Mouse (Mus musculus) CH12.LX (cell line): ENCODE results near the gene Gm20388. TPM values are rescaled to one million over a fixed set of nuclear protein-coding genes. Genes with fewer than 3 reads are reported as not detected.

Experiments
- DNase-seq: peaks from one replicate; pipeline ENCODE4 v3.0.0-alpha.2; 2013; ENCODE audit errors: extremely low read depth
- H3K27ac ChIP-seq: 2 replicates; pipeline ENCODE4 v1.5.1; 2012; ENCODE audit warnings: low read depth, mild to moderate bottlenecking, control low read depth, moderate library complexity; ENCODE audit not compliant: insufficient read depth
- H3K27me3 ChIP-seq: replicated peaks from 2 replicates; pipeline ENCODE3; 2012; ENCODE audit warnings: inconsistent platforms
- H3K36me3 ChIP-seq, 2 experiments: replicated peaks in 1 of 2; 2 replicates each; pipeline versions ENCODE3 to v1.6.1; 2012; ENCODE audit warnings: inconsistent platforms in 1 of 2, low read length in 1 of 2, mild to moderate bottlenecking in 1 of 2, mixed read lengths in 1 of 2, moderate library complexity in 1 of 2; ENCODE audit not compliant: control insufficient read depth in 1 of 2, insufficient read depth in 1 of 2
- H3K4me1 ChIP-seq, 2 experiments: 2 replicates each; pipeline ENCODE4 v1.6.1; 2012; ENCODE audit warnings: inconsistent platforms in 1 of 2, moderate library complexity in 1 of 2; ENCODE audit not compliant: insufficient read depth in 2 of 2, control insufficient read depth in 1 of 2
- H3K4me2 ChIP-seq: 2 replicates; pipeline ENCODE4 v1.6.1; 2012; ENCODE audit warnings: low read depth, mild to moderate bottlenecking, control low read depth; ENCODE audit not compliant: poor library complexity, insufficient read depth, severe bottlenecking
- H3K4me3 ChIP-seq, 3 experiments: fragments of 150-350 bp in 1 of 3; sonication (generic) in 1 of 3; replicated peaks in 1 of 3; 2 replicates each; pipeline versions ENCODE3 to v1.5.1; 2011 to 2012; ENCODE audit warnings: low read depth in 2 of 3, low read length in 2 of 3, mild to moderate bottlenecking in 2 of 3, moderate library complexity in 2 of 3, control low read depth in 1 of 3, improper control_type of control experiment in 1 of 3, inconsistent platforms in 1 of 3, mixed read lengths in 1 of 3; ENCODE audit not compliant: poor library complexity in 1 of 3
- H3K79me2 ChIP-seq: replicated peaks from 2 replicates; pipeline ENCODE4 v1.6.1; 2012; ENCODE audit warnings: mild to moderate bottlenecking, moderate library complexity; ENCODE audit not compliant: control insufficient read depth, poor library complexity, insufficient read depth, severe bottlenecking; ENCODE audit errors: extremely low read depth
- H3K9ac ChIP-seq: 2 replicates; pipeline ENCODE4 v1.6.1; 2012; ENCODE audit warnings: low read depth, mild to moderate bottlenecking, control low read depth, moderate library complexity; ENCODE audit not compliant: insufficient read depth
- H3K9me3 ChIP-seq: replicated peaks from 2 replicates; pipeline ENCODE3; 2012; ENCODE audit warnings: low read length, inconsistent platforms, mixed read lengths
- CHD2 ChIP-seq: IDR thresholded peaks from 2 replicates; pipeline ENCODE4 v1.6.1; 2011; ENCODE audit warnings: low read length, improper control_type of control experiment
- CTCF ChIP-seq, 2 experiments: IDR thresholded peaks in 1 of 2; conservative IDR thresholded peaks in 1 of 2; 2 replicates each; pipeline ENCODE4 v1.5.1; 2011 to 2012; ENCODE audit warnings: low read depth in 2 of 2, low read length in 2 of 2, improper control_type of control experiment in 1 of 2, inconsistent platforms in 1 of 2, mild to moderate bottlenecking in 1 of 2, moderate library complexity in 1 of 2
- EP300 ChIP-seq: IDR thresholded peaks from 2 replicates; pipeline ENCODE4 v1.6.1; 2011; ENCODE audit warnings: low read length, improper control_type of control experiment
- IRF4 ChIP-seq: IDR thresholded peaks from 2 replicates; pipeline ENCODE4 v1.6.1; 2014; ENCODE audit warnings: low read depth, mild to moderate bottlenecking, inconsistent platforms, low read length, improper control_type of control experiment
- JUN ChIP-seq: IDR thresholded peaks from 2 replicates; pipeline ENCODE4 v1.6.1; 2011; ENCODE audit warnings: low read depth, mild to moderate bottlenecking, low read length, improper control_type of control experiment, moderate library complexity; ENCODE audit not compliant: insufficient read depth
- JUND ChIP-seq: conservative IDR thresholded peaks from 2 replicates; pipeline ENCODE4 v1.6.1; 2011; ENCODE audit warnings: low read depth, low read length, improper control_type of control experiment
- MEF2A ChIP-seq: IDR thresholded peaks from 2 replicates; pipeline ENCODE4 v1.6.1; 2014; ENCODE audit warnings: low read depth, mild to moderate bottlenecking, inconsistent platforms, low read length, improper control_type of control experiment, borderline replicate concordance
- MYC ChIP-seq: IDR thresholded peaks from 2 replicates; pipeline ENCODE4 v1.6.1; 2011; ENCODE audit warnings: low read depth, mild to moderate bottlenecking, improper control_type of control experiment, low read length
- POLR2A ChIP-seq: IDR thresholded peaks from 2 replicates; pipeline ENCODE4 v1.6.1; 2011; ENCODE audit warnings: low read depth, mild to moderate bottlenecking, improper control_type of control experiment, low read length
- POLR2AphosphoS2 ChIP-seq: IDR thresholded peaks from 2 replicates; pipeline ENCODE4 v1.6.1; 2011; ENCODE audit warnings: low read depth, low read length, improper control_type of control experiment
- RAD21 ChIP-seq: IDR thresholded peaks from 2 replicates; pipeline ENCODE4 v1.6.1; 2011; ENCODE audit warnings: low read depth, mild to moderate bottlenecking, low read length, improper control_type of control experiment, moderate library complexity
- SIN3A ChIP-seq: IDR thresholded peaks from 2 replicates; pipeline ENCODE4 v1.6.1; 2012; ENCODE audit warnings: low read length, improper control_type of control experiment, inconsistent platforms
- TBP ChIP-seq: conservative IDR thresholded peaks from 2 replicates; pipeline ENCODE4 v1.6.1; 2011; ENCODE audit warnings: low read depth, low read length, improper control_type of control experiment
- UBTF ChIP-seq: IDR thresholded peaks from 2 replicates; pipeline ENCODE4 v1.6.1; 2012; ENCODE audit warnings: low read depth, mild to moderate bottlenecking, inconsistent platforms, low read length, improper control_type of control experiment, moderate library complexity
- USF1 ChIP-seq: IDR thresholded peaks from 2 replicates; pipeline ENCODE4 v1.6.1; 2014; ENCODE audit warnings: low read depth, mild to moderate bottlenecking, inconsistent platforms, low read length, improper control_type of control experiment
- ZC3H11A ChIP-seq: IDR thresholded peaks from 2 replicates; pipeline ENCODE4 v1.6.1; 2012; ENCODE audit warnings: low read depth, mild to moderate bottlenecking, inconsistent platforms, low read length, improper control_type of control experiment
- ZMIZ1 ChIP-seq: IDR thresholded peaks from 2 replicates; pipeline ENCODE4 v1.6.1; 2012; ENCODE audit warnings: low read depth, mild to moderate bottlenecking, inconsistent platforms, low read length, improper control_type of control experiment
- ZNF384 ChIP-seq: IDR thresholded peaks from 2 replicates; pipeline ENCODE4 v1.6.1; 2012; ENCODE audit warnings: low read depth, low read length, improper control_type of control experiment, inconsistent platforms
- dilution Hi-C: fragments of 300-500 bp; cut with MboI; formaldehyde crosslinking; loops from 2 replicates; pipeline ENCODE4 v1.14.3; 2020; ENCODE audit warnings: low sequenced_read_pairs; ENCODE audit not compliant: extremely low pct_unique_long_range_greater_than_20kb, extremely low pct_ligation_motif_present
- in situ Hi-C: fragments of 300-500 bp; cut with MboI; formaldehyde crosslinking; loops from 3 replicates; pipeline ENCODE4 v1.14.3; 2019; ENCODE audit warnings: low sequenced_read_pairs, low pct_ligation_motif_present, low pct_unique_long_range_greater_than_20kb, mixed read lengths
- polyA plus RNA-seq: library from polyadenylated mRNA; unstranded; fragments of >175 nt; gene quantifications from 2 replicates; pipeline ENCODE4 v1.2.1, GENCODE M21; 2012; ENCODE audit warnings: low read depth; ENCODE audit not compliant: insufficient read length
- total RNA-seq, 2 experiments: library from RNA; depleted of rRNA; stranded (reverse); fragments of 300-350 nt in 1 of 2; fragments of >200 nt in 1 of 2; gene quantifications; 2 replicates each; pipeline ENCODE4 v1.2.3; 2012 to 2014

Gene Gm20388
- total and polyA plus RNA-seq, 3 experiments, result 14.8 to 26.3 (median 22.2) TPM

GRCm38 (mm10) chr8:122949701-122950100, 3039.1 kb downstream of the Gm20388 start:
- in situ Hi-C loops (no loop called here), dilution Hi-C loops (no loop called here)
- Histone ChIP-seq H3K27ac (no peak overlapping the region), H3K4me3 (no peak overlapping the region), H3K79me2 (peaks cover 88% of the 10 kb centered on the region), H3K4me1 (peaks cover 11 to 81% of the 10 kb centered on the region in 2 experiments), H3K9ac (no peak overlapping the region), H3K4me2 (no peak overlapping the region), H3K27me3 (no peaks in the 10 kb centered on the region), H3K9me3 (no peaks in the 10 kb centered on the region), H3K36me3 (peaks cover 5 to 66% of the 10 kb centered on the region in 2 experiments)
- TF ChIP-seq IRF4 (no peak), ZC3H11A (no peak), USF1 (no peak), MYC (no peak), RAD21 (no peak), SIN3A (no peak), JUN (no peak), POLR2A (no peak), MEF2A (no peak), CHD2 (no peak), POLR2AphosphoS2 (no peak)
- DNase-seq, result no peak

- H3K9me3 ChIP-seq, result no peaks in the 10 kb centered on the region
- H3K27me3 ChIP-seq, result no peaks in the 10 kb centered on the region
- dilution Hi-C loops (no loop called here), in situ Hi-C loops (no loop called here)
- no peak overlapping the region for H3K4me2 ChIP-seq
- H3K79me2 ChIP-seq, result peaks cover 84% of the 10 kb centered on the region
- H3K9ac ChIP-seq, result no peak overlapping the region
- peaks cover 14 to 83% of the 10 kb centered on the region in 2 experiments for H3K4me1 ChIP-seq
- H3K4me3 ChIP-seq, result no peak overlapping the region
- H3K36me3 ChIP-seq, result peaks cover 5 to 69% of the 10 kb centered on the region in 2 experiments
- DNase-seq, result no peak
- TF ChIP-seq JUND (no peak), ZNF384 (no peak), ZMIZ1 (no peak), MEF2A (no peak)
- no peak overlapping the region for H3K27ac ChIP-seq
Measured at GRCm38 (mm10) chr8:122951456-122951855, 3040.8 kb downstream of the Gm20388 start.

GRCm38 (mm10) chr8:122953028-122953427, 3042.4 kb downstream of the Gm20388 start:
- TF ChIP-seq UBTF, result no peak
- TF ChIP-seq CTCF (conservative IDR thresholded peaks at IDR 0.05 in 1 of 2, IDR thresholded peaks at IDR 0.05 in 1 of 2; ENCODE audit: low read depth in 2 of 2, low read length in 2 of 2), result no peak
- TF ChIP-seq CHD2, result no peak
- TF ChIP-seq TBP, result no peak
- TF ChIP-seq EP300, result no peak
- H3K27ac ChIP-seq, result no peak overlapping the region
- H3K27me3 ChIP-seq, result no peaks in the 10 kb centered on the region
- peaks cover 82% of the 10 kb centered on the region for H3K79me2 ChIP-seq
- peaks cover 17 to 87% of the 10 kb centered on the region in 2 experiments for H3K4me1 ChIP-seq
- dilution Hi-C loops (no loop called here), in situ Hi-C loops (no loop called here)
- no peak overlapping the region for H3K4me3 ChIP-seq
- H3K36me3 ChIP-seq, result peaks cover 6 to 73% of the 10 kb centered on the region in 2 experiments
- H3K4me2 ChIP-seq, result no peak overlapping the region
- DNase-seq, result no peak
- no peak overlapping the region for H3K9ac ChIP-seq
- no peaks in the 10 kb centered on the region for H3K9me3 ChIP-seq
